Mouse (Mus musculus) heart, postnatal 4 days (tissue): Measurements from ENCODE around the gene Mcpt4. TPM values are rescaled to one million over a fixed set of nuclear protein-coding genes. Genes with fewer than 3 reads are reported as not detected.
"Not testable (repeated sequence)": the region's sequence is repeated elsewhere in the genome, so short reads cannot be mapped to it uniquely, and the experiment has no call there.

Experiments
- DNase-seq: peaks from one replicate; pipeline ENCODE4 v3.0.0; 2021
- total RNA-seq, 2 experiments: library from RNA; stranded (reverse); gene quantifications; 2 replicates each; pipeline ENCODE4 v1.2.3; 2021

Gene Mcpt4
- 1 to 10 TPM; 3.0 to 3.8 TPM for total RNA-seq

GRCm38 (mm10) chr14:56062213-56062612 lies at the start of gene Mcpt4:
TSS of gene Mcpt4 (minus strand) at chr14:56062313.
- not testable (repeated sequence) for DNase-seq

DNA sequence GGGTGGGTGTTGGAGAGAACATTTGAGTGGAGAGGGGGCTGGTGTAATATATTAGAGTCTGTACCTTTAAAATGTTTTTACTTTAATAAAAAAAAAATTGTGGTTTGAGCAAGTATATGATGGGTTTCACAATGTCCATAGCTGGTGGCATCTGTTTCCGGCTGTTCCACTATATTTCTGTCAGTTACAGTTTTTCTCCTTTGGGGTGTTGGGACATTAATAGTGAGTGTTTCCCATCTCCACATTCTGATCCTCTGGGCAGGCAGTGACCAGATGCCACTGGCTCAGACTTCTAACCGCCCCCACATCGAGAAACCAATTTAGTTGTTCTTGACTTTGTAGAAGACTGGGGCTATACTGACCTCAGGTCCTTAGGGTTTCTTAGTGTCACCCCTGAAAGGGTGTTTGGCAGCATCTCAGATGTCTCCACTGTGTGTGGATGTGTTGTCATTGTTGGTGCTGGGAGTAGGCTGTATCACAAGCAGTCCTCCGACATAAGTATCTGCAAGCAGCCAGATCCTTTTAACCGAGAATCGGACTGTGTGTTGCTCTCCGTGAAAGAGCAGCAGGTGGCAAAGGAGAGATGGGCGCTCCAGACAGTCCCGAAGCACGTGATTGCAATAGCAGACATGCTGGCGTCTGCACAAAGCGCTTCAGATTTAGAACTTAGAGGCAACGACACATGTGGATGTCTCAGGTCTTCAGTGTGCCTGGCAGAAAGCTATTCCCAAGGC lies 43.5 kb upstream of the Mcpt4 start:
- no peak for DNase-seq

- DNase-seq, result no peak
These were observed 42.9 kb upstream of the Mcpt4 start for GRCm38 (mm10) chr14:56105016-56105415.

GRCm38 (mm10) chr14:56103452-56103851 lies 41.3 kb upstream of the Mcpt4 start:
- no peak for DNase-seq

DNA sequence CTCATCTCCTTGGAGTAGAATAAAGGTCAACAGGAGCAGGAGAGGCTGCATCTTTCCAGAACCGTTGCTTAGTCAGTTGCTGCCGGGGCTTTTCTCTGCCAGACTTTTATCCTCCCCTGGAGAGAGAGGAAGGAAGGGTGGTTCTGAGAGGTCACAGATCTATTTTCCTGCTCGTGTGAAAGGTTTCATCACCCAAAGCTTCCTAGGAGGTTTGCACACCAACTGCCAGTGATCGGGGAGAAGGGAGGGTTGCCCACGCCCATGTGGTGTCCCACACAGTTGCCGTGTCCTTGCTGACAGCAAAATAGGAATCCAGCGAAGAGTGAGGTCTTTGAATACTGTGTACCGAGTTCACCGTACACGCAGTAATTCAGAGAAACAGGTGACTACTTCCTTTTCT lies 40.3 kb upstream of the Mcpt4 start, which contains the start of gene Ctsg:
Gene Ctsg (minus strand): TSS at position 189 of the 400 bp plus-strand sequence.
- no peak for DNase-seq

DNA sequence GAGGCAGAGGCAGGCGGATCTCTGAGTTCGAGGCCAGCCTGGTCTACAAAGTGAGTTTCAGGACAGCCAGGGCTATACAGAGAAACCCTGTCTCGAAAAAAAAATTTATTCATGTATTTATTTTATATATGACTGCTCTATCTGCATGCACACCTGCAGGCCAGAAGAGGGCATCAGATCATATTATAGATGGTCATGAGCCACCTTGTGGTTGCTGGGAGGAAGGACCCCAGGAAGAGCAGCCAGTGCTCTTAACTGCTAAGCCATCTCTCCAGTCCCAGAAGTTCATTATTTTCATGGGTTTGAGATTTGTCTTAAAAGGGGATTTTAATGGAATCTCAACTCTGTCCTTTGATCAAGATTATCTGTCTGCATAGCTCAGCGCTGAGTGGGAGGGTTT lies 36.8 kb upstream of the Mcpt4 start:
- DNase-seq, result no peak

GRCm38 (mm10) chr14:56097597-56097996 lies 35.5 kb upstream of the Mcpt4 start:
- no peak for DNase-seq

DNA sequence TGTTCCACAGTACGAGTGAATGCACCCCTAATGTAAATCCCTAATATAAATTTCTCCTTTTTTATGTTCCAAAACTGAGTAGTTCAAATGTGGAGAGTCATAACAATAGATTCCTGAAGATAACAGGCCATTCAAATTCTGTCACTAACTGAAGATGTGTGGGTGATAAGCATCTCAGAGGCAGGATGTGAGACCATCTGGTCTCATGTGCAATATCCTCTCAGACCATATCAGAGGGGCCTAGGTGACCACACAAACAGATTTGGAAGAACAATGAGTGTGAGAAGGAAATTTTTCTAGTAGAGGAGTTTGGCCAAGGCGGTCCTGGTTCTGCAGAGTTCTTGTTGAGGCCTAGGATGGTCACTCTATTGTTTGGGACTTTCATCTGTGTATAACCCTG lies 31.2 kb upstream of the Mcpt4 start:
- DNase-seq, result no peak

DNA sequence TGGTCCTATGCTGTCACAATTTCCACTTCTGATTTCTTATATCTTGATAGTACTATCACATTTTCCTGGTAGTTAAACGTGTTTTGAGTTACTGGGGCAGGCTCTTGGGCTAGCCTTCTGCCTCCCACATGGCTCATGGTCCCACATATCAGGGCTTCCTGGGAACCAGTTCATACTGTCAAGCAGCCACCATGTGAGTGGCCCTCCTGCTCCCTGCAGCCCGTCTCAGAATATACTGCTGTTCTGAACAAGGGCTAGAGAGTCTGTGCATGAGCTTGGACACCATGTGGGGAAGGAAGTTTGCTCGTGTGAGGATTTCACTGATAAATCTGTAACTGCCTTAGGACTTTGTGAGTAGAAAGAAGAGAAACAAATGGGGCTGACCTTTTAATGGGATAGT lies 24.6 kb upstream of the Mcpt4 start:
- DNase-seq, result no peak

GRCm38 (mm10) chr14:56085167-56085566 lies 23.1 kb upstream of the Mcpt4 start, which contains the start of gene Mcpt8:
TSS of gene Mcpt8 (minus strand) at chr14:56085273.
- no peak for DNase-seq

DNA sequence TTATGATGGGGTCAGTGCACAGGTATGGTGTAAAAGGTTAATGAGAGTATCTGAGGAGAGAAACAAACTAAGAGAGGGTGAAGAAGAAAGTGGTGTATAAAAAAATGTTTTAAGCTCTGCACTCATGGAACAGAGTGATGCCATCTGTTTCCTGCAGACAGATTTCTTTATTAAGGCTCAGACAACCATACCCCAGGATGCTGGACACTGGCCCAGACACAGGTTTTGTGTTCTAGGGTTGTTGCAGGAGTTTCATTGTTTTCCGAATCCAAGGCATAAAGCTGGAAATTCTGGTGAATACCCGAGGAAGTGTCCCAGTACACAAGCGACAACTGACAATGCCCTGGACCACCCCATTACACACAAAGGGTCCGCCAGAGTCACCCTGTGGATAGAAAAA lies 19.9 kb upstream of the Mcpt4 start:
- DNase-seq, result no peak

DNA sequence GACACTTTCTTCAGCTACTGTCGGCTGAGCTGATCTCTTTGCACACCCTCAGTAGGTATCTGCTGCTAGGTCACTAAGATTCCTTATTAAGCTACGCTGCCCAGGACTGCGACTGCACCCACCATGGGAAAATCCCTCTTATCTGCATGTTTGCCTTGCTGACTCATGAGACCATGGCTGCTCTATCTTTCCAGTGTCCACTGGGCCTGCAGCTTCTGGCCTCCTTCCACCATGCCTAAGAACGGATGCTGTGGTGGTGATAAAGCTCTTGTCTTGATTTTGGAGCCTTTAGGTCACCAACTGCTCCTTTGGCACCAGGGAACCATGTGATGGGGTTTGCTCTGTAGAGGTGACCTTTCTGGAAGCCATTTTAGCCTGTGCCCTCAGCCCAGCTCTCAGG lies 4.4 kb downstream of the Mcpt4 start:
- DNase-seq, result no peak

GRCm38 (mm10) chr14:56055408-56055807 lies 6.7 kb downstream of the Mcpt4 start:
- no peak for DNase-seq

DNA sequence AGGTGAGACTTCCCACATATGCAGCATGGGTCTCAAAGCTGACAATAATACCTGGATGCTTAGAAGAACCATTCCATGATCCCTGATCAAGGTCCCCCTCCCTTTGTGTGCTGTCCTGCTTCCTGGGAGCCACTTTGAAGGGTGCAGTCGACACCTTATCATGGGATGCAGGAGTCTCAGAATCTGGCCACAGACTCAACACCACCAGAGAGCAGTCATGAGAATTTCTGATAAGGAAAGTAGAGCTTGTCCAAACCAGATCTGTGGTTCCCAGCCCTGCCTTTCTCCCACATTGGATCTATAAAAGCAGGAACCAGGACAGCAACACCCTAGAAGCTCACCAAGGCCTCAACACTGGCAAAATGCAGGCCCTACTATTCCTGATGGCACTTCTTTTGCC lies 20.3 kb downstream of the Mcpt4 start, which contains the start of gene Mcpt2:
Gene Mcpt2 (plus strand): TSS at position 250 of the 400 bp plus-strand sequence.
- not testable (repeated sequence) for DNase-seq

DNA sequence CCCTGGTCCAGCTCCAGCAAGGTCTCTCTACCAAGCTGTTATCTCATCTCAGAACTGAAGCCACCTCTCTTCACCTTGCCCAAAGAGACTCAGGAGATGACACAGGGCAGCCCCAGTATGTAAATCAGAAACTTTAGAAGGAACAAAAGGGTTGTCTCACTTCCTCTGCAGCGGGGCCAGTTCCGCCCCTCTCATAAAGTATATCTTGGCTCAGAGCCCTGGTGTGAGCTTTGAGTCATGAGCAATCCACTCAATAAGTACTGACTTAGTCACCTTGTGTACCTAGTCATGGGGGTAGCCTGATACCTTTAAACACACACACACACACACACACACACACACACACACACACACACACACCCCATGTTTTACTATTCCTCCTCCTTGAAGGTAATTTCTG lies 27.7 kb downstream of the Mcpt4 start:
- DNase-seq, result no peak

GRCm38 (mm10) chr14:56030395-56030794 lies 31.7 kb downstream of the Mcpt4 start, which contains the start of gene Mcpt9:
TSS of gene Mcpt9 (minus strand) at chr14:56030495.
- DNase-seq, result not testable (repeated sequence)

- not testable (repeated sequence) for DNase-seq
These were observed 40.8 kb downstream of the Mcpt4 start for GRCm38 (mm10) chr14:56021305-56021704.

GRCm38 (mm10) chr14:56019446-56019845 lies 42.7 kb downstream of the Mcpt4 start:
- DNase-seq, result no peak

- not testable (repeated sequence) for DNase-seq
These were observed 44.4 kb downstream of the Mcpt4 start, which contains the start of gene Mcpt1 for GRCm38 (mm10) chr14:56017671-56018070. TSS of gene Mcpt1 (plus strand) at chr14:56017971.

- DNase-seq, result no peak
These were observed 48.2 kb downstream of the Mcpt4 start for GRCm38 (mm10) chr14:56013924-56014323.

DNA sequence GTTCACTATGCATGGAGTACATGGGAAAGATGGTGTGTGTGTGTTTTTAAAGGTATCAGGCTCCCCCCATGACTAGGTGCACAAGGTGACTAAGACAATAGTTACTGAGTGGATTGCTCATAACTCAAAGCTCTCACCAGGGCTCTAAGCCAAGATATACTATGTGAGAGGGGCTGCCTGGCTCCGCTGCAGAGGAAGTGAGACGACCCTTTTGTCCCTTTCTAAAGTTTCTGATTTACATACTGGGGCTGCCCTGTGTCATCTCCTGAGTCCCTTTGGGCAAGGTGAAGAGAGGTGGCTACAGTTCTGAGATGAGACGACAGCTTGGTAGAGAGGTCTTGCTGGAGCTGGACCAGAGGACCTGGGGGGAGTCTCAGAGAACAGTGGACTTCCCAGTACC lies 49.0 kb downstream of the Mcpt4 start:
- DNase-seq, result no peak
